Mouse (Mus musculus) left cerebral cortex, postnatal 14 days (tissue): ENCODE measurements around the gene Smarcd2. TPM values are rescaled to one million over a fixed set of nuclear protein-coding genes. Genes with fewer than 3 reads are reported as not detected.

Experiments
- DNase-seq, 2 experiments: peaks; one replicate each; pipeline ENCODE4 v3.0.0; 2021 to 2022; ENCODE audit warnings: low spot score in 2 of 2, mixed read lengths in 1 of 2
- intact Hi-C: fragments of 180-260 bp; cut with DNase I; formaldehyde crosslinking; loops from one replicate; pipeline ENCODE4 v1.15.1; 2025
- total RNA-seq, 2 experiments: library from RNA; stranded (reverse); gene quantifications; 2 replicates each; pipeline ENCODE4 v1.2.3; 2021

The Smarcd2 gene
- total RNA-seq, 2 experiments from 2014 or later, result 14.1 to 15.9 TPM

DNA sequence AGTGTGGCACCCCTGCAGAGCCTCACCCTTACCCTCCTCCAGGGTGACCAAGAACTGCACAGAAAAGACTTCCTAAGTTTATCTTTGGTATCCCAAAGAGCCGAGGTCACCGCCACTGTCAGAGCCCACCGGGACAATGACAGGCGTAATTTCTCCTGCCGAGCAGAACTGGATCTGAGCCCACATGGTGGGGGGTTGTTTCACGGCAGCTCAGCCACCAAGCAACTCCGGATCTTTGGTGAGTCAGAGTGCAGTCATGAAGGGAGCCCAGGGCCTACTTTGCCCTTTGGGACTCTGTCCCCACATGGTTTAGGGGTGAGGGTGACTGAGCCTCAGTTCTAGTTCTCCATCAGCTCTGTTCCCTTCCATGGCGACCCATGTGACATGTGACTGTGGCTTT, 11.4 kb upstream of the Smarcd2 start:
- intact Hi-C loops, result no loop called here
- no peak for DNase-seq

DNA sequence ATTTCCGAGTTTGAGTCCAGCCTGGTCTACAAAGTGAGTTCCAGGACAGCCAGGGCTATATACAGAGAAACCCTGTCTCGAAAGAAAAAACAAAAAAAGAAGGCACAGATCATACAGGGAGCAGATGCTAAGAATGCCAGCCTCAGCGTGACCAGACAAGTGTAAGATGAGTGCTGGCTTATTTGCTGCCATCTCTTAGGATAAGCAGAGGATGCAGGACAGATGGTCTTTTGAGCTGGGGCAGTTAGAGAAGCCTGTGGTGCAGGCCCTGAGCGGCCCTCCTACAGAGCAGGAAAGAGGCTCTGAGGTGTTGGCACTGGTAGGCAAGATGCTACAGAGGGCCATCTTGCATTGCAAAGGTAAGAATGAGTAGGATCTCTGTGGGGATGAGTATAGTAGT, 10.6 kb upstream of the Smarcd2 start:
- intact Hi-C loops, result no loop called here
- no peak for DNase-seq

DNA sequence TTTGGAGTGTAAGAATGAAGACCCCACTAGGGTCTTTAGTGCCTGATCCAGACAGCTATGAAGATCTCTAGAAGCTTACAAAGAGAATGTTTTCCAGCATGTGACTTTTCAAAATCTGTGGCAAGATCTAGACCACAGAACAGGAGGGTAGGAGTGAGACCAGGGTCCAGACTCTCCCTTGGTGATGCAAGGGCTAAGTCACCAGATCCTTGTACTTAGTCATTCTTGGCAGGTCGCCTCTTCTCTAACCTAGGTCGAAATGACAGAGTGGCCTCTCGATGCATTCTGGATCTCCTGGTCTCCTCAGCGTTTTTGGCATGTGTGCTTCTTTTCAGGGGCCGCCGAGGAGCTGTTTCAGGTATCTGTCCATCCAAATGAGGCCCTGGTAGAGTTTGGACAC, 9.7 kb upstream of the Smarcd2 start:
- DNase-seq, result no peak
- intact Hi-C loops, result no loop called here

DNA sequence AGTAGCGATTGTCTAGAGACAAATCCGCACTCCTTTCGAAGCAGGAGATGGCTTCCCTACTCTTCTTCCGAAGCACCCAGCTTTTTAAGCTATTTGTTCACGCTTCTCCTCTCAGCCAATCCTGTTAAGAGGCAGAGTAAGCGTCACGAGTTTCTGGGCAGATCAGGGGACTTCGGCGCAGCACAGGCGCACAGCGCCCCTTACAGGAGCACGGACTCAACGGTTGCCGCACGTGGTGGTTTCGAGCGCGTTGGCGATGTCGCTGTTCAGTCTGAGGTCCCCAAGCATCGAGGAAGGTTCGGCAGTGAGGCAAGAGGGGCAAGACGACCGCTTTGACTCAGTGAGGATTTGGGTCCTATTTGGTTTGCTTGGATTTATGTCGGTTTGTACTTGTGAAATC, 3.7 kb upstream of the Smarcd2 start, which contains the start of gene Tcam1:
Gene Tcam1, plus strand, starts transcription at position 219 of the 400 bp plus-strand sequence.
- peak; percentile 96 for DNase-seq
- intact Hi-C loops, result loop anchor here (10.0 kb wide), 1 partner anchor 338 kb away; the partner anchor contains the start of gene Tex2

DNA sequence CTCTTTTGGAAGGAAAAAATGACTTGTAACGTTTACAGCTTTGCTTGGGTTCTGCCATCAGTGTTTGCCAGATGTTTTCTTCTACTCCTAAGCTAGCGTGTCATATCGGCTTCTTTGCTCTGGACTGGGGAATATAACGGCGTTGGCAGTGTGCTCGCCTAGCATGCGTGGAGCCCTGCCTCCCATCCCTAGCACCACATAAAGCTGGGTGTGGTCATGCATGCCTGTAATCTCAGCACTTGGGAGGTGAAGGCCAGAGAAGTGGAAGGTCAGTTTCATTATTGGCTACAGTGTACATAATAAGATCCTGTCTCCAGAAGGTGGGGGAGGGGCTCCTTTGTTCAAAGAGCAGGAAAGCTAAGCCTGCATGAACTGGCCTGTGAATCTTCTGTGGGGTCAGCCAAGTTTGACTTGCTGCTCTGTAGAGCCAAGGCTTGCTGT, 2.2 kb upstream of the Smarcd2 start:
- intact Hi-C loops, result loop anchor here (10.0 kb wide), 1 partner anchor 340 kb away; the partner anchor contains the start of gene Tex2

DNA sequence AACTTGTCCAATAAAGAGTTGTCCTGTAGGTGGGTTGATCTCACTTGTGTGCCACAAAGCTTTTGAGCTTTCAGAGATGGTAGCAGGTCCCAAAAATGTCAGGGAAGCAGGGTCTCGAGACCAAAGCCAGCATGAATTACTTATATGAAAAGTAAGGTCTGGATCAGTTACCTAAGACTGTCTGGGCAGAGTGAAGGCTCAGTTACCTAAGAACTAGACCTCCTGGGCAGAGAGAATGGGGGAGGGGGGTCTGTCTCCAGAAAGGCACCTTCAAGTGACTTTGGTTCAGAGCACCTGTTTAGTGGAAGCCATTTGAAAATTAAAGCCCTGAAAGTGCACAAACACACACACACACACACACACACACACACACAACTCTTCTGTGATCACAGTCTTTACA, 1.6 kb upstream of the Smarcd2 start:
- no peak for DNase-seq
- intact Hi-C loops, result loop anchor here (10.0 kb wide), 1 partner anchor 340 kb away; the partner anchor contains the start of gene Tex2

More for the DNA sequence above, 2.2 kb upstream of the Smarcd2 start:
- no peak for DNase-seq

DNA sequence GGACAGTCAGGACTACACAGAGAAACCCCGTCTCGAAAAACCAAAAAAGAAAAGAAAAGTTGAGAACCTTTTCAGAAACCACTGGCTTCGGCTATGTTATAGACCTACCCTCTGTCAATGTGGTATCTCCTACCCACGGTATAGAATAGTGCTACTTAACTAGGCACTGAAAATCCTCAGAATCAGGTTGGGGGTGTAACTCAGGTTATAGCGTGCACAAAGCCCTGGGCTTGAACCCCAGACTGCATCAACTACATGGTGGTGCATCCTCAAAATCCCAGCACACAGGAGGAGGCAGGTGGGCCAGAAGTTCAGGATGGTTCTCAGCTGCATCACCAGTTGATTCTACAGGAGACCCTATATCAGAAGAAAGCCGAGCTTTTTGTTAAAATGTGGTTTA, 1.0 kb upstream of the Smarcd2 start:
- intact Hi-C loops, result loop anchor here (10.0 kb wide), 1 partner anchor 341 kb away; the partner anchor contains the start of gene Tex2
- DNase-seq, result no peak

DNA sequence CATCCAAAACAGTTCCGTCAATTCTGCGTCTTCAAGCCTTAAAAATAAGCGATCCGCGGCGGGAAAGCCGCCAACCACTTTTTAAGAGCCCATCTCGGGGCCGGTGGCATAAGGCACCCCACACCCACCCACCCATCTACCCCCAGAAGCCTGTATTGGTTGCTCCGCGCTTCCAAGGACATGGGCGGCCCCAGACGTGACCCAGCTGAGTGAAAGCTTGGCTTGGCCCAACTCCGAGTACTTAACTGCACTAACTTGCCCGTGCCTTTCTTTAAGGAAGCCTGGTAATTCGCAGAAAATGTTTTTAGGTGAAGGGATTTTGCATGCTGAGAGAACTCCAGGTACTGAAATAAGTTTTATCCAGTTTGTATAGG, 526 bp upstream of the Smarcd2 start:
- DNase-seq, result no peak
- intact Hi-C loops, result loop anchor here (10.0 kb wide), 1 partner anchor 342 kb away; the partner anchor contains the start of gene Tex2

DNA sequence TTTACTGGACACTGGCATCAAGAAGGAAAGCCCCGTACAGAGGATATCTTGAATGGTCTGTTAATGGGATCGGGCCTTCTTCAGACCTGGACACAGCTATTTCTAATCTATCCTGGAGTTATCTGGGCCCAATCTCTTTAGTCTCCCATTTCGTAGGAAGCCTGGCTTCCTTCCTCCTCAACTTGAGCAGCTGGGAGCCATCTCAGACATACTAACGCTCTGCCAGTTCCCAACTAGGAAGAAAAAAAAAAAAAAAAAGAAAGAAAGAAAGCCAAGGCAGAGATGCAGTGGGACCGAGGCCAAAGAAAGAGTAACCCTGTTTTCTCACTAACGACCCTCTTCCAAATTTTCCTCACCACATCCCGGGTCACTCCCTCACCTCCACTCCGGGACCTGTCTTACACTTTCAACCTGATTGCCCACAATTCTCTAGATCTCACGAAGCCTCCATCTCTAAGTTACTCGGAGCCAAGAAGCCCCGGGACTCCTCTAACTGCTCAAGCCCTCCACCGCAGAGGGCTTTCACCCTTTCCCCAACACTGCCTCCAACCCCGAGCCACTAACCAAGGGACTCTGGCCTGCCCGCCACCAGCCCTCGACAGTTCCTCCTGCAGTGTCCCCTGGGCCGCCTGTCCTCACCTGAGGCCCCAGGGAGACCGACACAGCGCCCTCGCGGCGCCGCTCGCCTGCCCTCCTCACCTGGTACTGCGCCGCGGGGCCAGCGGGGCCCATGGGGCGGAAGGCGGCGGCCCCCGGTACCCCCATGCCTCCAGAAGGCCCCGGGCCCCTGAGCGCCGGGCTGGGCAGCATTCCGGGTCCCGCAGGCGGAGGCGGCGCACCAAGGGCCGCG, 753 bp downstream of the Smarcd2 start:
- no peak for DNase-seq
- intact Hi-C loops, result loop anchor here (10.0 kb wide), 1 partner anchor 343 kb away; the partner anchor contains the start of gene Tex2

DNA sequence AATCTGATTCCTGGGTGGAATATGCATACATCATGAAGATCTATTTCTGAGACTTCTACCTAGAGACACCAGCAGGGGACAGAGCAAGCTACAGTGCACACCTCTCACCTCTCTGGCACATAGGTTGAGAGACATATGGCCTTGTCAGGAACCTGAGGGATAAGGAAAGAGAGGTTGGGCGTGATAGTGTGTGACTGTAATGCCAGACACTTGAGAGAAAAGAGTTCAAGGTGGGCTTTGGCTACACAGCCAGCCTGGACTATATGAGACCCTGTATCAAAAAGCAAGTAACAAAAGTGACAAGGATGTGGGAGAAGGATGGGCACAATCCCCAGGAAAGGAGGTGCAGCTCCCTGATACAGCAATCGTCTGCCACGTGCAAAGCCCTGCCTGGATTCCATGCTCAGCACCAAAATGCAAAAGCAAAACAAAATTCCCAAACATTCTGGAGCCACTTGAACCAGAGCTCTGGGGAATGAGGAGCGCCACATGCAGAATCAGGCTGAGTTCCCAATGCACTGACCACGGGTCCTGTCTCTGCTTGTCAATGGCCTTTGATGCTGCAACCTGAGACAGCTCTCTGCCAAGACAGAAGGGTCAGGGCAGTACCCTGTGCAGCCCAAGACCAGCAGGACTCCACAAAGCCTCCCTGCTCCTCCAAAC, 1.5 kb downstream of the Smarcd2 start:
- intact Hi-C loops, result loop anchor here (10.0 kb wide), 1 partner anchor 344 kb away; the partner anchor contains the start of gene Tex2
- no peak for DNase-seq

DNA sequence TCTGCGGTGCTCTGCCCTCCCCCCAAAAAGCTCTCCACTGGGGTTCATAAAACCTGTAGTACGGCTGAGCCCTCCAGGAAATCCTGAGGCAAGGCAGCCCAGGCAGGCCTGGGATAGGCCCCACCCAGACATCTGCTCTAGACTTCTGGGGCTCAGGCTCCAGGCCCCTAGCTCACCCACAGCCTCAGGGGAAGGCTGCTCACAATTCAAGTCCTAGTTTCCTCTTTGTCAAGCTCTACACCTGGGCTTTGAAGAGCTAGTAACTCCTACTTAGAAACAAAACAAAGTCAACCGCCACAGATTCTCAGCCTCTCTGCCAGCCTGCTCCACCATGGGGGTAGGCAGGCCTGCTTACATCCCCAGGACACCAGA, 3.7 kb downstream of the Smarcd2 start:
- intact Hi-C loops, result no loop called here
- DNase-seq, result no peak

DNA sequence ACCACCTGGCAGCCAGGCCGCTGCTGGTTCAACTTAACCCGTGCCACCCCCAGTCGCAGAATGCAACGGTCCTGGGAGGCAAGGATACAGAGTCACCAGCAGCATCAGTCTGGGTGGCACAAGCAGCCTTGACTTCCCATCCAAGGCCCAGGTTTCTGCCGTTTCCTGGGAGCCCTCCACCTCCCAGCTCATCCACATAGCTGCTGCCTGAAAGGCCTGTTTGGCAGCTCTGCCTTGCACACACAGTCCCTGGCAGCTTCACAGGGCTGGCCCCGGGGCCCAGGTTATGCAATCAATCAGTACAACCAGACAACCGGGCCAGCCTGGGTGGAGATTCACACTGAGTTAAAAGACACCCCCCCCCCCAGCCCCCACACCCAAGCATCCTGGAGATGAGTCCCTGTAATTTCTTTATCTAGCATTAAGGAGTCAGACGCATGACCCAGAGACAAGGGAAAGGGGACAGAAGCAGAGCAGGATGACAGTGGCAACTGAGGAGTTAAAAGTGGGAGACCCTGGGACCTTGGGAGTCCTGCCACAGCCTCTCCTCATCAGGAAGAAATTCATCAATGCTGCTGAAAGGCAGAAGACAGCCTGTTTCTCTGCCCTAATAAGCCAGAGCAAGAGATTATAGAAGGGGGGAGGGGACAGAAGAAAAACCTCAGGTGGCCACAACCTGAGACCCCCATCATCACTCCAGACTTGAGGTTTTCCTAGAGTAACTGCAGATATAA, 4.3 kb downstream of the Smarcd2 start:
- intact Hi-C loops, result no loop called here
- DNase-seq, result peak; percentile 48 to 69

DNA sequence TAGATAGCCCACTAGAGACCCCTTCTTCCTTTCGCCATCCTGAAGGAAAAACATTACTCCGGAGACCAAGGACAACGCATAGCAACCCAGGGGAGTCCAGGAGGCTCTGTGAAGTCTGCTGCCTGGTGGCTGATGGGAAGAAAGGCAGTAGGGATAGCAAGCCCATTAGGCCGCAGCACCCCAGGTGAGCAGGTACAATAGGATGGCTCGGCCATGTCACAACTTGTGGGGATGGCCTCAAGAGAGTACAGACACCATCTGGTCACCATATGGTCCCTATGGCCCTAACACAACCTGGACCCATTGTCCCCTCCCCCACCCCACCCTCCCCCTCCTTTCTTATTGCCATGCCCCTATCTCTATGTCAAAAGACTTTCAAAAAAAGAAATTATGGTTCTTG, 4.9 kb downstream of the Smarcd2 start:
- no peak for DNase-seq
- intact Hi-C loops, result no loop called here

DNA sequence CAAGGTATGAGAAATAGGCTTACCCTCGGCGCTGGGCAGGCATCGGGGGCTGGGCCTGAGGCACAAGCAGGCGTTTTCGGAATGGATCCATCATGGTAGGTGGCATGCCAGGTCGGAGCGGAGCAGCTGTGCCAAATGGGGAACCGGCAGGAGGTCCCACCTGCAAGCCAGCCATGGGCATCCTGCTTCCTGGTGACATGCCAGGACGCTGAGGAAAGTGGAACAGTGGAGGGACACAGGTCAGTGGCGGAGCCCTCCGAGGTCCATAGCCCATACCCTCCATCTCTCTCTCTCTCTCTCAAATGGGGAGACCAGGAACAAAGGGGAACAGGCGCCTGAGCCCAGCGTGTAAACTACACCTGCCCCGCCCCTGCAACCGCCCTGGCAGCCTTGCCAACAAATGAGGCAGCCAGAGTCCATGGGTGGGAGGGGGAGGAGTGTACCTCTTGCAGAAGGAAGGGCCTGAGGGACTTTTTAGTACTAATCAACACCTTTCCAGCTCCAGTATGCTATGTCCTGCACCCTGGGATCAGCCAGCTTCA, 5.4 kb downstream of the Smarcd2 start:
- no peak for DNase-seq
- intact Hi-C loops, result no loop called here

DNA sequence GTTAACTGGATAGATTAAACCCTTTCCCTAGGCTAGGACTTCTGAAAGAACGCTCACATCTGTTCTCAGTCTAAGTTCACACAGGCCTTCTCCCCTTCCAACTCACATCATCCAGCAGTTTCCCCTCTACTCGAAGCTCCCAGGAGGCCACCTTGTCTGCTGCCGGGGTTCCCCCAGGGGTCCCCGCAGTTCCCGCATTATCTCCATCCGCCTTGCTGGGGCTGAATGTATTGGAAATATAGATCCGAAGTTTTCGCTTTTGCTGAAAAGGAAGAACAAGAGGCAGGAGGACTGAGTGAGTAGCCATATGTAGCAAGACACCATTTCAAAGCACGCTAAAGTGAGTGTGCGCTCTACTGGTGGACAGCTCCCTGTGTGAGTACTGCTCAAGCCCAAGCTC, 6.3 kb downstream of the Smarcd2 start:
- DNase-seq, result no peak
- intact Hi-C loops, result no loop called here

DNA sequence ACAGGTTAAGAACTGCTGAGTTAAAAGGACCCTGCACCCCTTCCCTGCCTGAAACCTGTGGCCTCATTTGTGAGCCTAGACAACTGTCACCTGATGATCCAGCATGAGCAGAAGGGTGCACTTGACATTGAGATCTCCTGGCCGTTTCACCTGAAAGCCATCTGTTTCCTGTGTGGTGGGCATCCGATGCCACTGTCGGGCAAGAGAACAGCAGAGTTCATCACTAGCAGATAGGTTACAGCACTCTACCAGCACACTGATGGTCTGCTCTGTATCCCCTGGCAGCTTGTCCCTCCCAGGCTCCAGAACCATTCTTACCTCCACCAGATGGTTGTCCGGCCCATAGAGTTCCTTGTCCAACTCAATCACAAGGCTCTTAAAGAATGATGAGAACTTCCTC, 7.2 kb downstream of the Smarcd2 start:
- intact Hi-C loops, result no loop called here
- DNase-seq, result no peak

DNA sequence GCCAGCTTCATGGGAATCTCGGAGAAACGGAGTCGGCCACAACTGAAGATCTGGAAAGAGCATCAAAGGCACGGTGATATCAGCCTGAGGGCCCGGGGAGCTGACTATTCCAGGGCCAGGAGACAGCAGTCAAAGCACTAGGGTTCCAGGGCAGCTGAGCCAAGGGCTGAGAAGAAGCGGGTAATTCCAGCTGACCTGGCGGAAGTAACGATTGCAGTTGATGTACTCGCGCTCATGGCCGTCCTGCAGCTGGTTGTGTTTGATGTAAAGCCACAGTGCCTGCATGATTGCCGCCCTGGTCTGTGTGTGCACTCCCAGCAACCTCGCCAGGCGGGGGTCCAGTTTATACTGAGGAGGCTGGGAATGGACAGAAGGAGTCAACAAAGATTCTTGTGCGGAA, 7.8 kb downstream of the Smarcd2 start:
- DNase-seq, result no peak
- intact Hi-C loops, result no loop called here

DNA sequence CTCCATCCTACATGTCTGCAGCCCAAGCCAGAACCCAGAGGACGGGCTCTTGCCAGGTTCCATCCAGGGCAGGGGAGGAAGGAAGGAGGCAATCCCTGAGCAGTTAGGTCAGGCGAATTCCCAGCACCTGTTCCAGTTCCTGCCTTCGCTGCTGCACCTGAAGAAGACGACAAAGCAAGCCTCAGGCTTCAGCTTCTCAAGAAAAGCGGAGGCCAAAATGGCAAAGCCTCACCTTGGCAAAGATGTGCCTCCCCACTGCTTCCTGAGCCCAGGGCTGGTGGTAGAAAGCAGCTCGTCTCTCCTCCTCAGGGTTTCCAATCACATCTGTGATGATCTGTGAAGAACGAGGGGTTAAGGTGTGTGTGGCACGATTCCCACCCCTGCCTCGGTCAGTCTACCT, 8.8 kb downstream of the Smarcd2 start:
- DNase-seq, result no peak
- intact Hi-C loops, result no loop called here

DNA sequence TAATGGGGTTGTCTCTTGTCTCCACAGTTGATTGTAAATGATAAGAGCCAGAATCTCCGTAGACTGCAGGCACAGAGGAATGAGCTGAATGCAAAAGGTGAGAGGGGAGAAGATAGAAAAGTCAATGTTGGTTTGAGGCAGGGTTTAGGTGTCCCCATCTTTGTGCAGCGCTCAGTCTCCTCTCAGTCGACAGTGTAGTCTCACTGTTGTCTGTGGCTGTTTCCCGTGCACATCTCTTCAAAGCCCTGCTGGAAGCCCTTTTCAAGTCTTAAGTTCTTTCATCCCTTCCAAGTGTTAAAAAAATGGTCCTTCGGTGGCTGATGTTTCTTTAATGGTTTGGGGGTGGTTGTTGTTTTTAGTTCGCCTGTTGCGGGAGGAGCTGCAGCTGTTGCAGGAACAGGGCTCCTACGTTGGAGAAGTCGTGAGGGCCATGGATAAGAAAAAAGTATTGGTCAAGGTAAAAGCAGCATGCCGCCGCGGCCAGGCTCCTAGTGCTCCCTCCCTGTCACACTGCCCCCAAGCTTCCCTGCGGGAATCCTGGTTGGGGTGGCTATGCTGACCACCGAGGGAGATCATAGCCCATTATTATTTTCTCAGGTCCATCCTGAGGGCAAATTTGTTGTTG, 11.8 kb downstream of the Smarcd2 start:
- DNase-seq, result no peak
- intact Hi-C loops, result no loop called here
